Mouse (Mus musculus) layer of hippocampus, postnatal 10 days (tissue): ENCODE measurements around the gene Daxx. TPM values are rescaled to one million over a fixed set of nuclear protein-coding genes. Genes with fewer than 3 reads are reported as not detected.
"Not testable (repeated sequence)": the region's sequence is repeated elsewhere in the genome, so short reads cannot be mapped to it uniquely, and the experiment has no call there.

ENCODE experiments used
- DNase-seq, 2 experiments: peaks; one replicate each; pipeline ENCODE4 v3.0.0; 2021; ENCODE audit warnings: low spot score in 2 of 2
- total RNA-seq, 2 experiments: library from RNA; stranded (reverse); gene quantifications; 2 replicates each; pipeline ENCODE4 v1.2.3; 2021

Gene Daxx
- total RNA-seq, 2 experiments from 2014 or later: 23.9 to 29.6 TPM

DNA sequence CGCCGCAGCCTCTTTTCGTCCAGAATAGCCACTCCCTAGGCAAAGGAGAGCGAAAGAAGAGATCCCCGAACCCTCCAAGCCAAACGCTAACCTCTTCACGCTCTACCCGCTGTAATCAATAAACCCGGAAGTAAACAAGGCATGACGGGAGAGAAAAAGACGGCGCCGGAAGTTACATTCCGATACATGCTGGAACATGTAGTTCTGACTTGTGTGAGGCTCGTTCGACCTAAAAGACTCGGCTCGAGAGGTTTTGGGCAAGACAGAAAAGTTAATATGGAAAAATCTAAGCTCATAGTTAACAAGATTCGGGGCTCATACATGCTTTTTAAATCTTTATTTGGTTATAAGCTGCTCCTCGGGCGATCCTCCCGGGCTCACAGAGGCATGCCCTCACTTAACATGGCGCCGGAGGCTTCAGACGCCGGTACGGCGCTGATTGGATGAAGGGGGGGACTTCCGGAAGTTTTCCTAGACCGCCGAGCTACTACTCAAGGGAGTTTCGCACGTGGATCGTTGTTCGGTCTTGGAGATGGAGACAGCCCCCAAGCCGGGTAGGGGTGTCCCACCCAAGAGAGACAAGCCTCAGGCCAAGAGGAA, 31.1 kb downstream of the Daxx start, which contains the start of the genes Pfdn6 and Wdr46:
TSS of gene Pfdn6 (minus strand) at position 138 of the 600 bp plus-strand sequence.
TSS of gene Wdr46 (plus strand) at position 455 of the 600 bp plus-strand sequence.
- peak; percentile 82 to 86 for DNase-seq

DNA sequence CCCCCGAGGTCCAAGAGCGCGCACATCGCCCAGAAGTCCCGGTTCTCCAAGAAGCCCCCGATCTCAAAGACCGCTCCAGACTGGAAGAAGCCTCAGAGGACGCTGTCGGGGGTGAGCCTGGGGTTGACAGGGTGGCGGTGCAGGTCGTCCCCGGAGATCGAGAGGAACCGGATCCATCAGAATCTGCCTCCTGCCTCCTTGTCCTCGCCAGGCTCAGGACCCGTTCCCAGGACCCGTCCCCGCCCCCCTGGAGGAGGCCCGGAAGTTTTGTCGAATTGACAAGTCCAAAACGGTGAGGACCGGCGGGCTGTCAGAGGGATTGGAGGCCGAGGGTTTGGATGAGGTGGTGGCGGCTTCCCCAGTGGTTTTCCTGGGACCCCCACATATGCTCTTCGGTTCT, 31.8 kb downstream of the Daxx start:
- no peak for DNase-seq

DNA sequence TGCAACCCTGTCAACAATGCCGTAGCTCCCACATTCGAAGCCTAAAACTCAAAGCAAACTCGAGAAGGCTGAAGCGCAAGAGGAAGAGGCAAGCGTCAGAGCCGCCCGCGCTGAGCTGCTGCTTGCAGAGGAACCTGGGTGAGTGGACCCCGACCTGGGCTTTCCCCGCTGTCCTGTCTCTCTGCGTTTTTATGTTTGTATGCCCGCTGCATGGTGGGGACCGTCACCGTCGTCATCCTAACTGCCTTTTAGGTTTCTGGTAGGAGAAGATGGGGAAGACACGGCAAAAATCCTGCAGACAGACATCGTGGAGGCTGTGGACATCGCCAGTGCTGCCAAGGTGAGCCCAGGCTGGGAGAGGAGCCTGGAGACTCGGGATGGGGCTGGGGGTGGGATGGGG, 32.2 kb downstream of the Daxx start:
- no peak for DNase-seq

DNA sequence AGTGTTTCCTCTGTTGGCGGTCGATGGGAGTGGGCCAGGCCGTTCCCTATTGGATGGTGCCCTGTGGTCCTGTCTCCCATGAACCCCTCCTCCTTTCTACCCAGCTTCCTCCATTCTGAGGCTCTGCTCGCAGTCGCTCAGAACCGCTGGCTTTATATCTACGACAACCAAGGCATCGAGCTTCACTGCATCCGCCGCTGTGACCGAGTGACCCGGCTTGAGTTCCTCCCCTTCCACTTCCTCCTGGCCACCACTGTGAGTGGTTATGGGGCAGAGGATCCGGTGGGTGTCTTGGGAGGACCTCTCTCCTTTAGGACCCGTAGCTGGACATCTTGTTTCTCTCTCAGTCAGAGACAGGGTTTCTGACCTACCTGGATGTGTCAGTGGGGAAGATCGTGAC, 34.2 kb downstream of the Daxx start:
- no peak for DNase-seq

DNA sequence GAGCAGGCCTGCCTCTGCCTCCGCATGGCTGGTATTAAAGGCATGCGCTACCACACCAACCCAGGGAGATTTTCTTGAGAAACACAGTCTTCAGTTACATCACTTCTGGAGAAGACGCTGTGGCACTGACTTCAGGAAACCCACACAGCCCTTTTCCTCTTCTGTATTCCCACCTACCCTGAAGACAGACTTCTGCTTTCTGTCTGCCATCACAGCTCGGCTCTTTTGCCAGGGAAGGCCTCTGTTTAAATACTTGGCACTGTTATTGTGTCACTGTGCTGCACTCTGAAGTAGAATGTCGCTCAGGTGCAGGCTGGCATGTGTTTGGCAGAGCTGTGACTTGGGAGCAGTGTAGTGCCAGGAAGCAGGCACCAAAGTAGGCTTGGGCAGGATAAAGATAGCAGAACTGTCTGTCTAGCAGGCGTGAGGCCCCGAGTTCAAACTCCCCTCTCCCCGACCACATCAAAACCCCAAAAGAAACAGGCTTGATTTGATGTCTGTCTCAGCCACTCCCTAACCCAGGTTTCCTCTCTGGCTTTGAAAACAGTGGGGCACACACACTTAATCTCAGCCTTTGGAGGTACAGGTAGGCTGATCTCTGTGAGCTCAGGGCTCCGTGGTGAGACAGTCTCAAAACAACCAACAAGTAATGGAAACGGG, 38.3 kb downstream of the Daxx start:
- no peak for DNase-seq

DNA sequence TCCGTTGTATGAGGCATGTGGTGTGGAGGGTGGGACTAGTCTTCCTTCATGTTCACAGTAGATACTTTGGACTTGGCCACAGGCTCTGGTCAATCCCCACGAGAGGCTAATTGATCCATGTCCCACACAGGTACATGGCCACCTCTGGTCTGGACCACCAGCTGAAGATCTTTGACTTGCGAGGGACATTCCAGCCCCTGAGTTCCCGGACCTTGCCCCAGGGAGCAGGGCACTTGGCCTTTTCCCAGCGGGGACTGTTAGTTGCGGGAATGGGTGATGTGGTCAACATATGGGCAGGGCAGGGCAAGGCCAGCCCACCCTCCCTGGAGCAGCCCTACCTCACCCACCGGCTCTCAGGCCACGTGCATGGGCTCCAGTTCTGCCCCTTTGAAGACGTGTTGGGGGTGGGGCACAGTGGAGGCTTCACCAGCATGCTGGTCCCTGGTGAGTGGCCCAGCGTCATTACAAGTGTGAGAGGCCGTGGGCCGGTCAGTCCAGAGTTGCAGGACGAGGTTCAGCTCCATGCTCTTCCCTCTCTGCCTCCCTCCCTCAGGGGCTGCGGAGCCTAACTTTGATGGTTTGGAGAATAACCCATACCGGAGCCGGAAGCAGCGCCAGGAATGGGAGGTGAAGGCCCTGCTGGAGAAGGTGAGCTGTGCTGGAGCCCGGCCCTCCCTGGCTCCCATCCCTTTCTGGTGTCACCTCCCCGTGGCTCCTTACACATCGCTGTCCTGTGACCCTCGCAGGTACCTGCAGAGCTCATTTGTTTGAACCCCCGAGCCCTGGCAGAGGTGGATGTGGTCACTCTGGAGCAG, 39.1 kb downstream of the Daxx start:
- DNase-seq: no peak

DNA sequence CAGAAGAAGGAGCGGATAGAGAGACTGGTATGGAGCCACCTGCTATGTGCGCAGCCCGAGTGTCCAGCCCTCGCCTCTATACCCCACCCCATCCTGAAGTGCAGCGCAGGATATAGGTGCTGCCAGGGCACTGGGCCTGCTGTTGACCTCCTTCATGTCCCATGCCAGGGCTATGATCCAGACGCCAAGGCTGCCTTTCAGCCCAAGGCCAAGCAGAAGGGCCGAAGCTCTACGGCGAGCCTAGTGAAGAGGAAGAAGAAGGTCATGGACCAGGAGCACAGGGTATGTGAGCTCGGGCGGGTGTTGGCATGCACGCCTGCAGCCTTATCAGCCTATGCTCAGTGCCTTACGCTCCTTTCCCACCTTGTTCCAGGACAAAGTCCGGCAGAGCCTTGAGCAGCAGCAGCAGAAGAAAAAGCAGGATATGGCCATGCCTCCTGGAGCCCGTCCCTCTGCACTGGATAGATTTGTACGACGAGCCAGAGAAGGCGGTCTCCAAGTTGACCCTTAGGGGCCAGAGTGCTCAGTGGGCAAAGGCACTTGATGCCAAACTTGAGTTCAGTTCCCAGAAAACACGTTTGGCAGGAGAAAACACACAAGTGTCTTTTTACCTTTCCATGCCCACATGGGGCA, 39.8 kb downstream of the Daxx start:
- no peak for DNase-seq

DNA sequence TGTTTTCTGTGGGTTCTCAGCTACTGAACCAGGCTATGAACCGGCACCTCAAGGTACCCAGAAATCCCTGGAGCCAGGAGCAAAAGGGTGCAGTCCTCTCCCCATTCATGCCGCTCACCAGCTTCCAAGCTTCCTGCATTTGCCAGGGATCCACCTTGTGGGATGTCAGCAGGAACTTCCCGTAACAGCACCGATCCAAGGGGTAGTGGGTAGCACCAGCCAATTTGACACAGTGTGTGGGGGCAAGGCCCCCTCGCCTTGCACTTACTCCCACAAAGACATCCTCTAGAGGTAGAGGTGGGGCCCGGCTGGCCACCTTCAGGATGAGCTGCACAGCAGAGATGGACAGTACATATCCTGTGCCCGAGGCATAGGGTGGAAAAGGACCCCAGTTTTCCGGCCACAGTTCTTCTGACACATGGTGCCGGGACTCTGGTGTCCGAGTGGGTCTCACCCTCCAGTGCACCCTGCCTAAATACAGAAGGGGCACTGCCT, 41.0 kb downstream of the Daxx start:
- no peak for DNase-seq

DNA sequence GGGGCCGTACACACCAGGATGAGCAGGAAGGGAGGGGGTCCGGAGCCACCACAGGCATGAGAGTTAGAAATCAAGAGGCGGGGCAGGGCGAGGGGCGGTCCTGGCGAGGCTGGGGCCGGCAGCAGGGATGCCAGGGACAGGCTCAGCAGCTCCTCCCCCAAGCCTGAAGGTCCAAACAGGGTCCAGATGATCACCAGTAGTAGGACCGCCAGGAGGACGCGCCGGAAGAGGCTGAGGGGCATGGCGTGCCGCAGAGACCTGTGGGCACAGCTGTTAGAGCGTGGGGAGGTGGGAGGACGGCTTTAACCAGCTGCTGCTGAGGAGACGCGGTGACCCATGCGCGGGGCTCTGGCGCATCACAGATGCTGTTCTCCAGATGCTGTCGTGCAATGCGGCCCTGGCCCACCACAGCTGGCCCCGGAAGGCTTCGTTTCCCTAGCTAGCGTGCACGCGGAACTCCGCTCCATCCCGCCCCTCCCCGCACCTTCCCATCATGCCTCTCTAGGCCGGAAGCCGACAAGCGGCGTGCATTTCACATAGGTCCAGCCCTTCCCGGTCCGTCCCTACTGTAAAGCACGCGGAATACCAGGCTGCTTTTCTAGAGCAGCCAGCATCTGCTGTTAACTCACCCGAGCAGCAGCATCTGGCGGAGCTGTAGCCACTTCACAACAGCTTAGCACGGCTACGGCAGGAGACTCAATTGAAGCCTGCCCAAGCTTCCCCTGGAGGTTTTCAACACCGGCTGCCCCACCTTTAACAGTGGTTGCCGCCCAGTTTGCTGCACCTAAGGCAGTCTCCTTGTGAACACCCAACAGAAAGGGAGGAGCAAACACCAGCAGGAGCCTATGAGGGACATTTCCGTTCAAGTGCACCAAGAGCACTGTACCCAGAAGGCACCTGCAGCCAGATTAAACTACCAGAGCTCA, 42.1 kb downstream of the Daxx start, which contains the start of gene B3galt4:
TSS of gene B3galt4 (minus strand) at position 468 of the 926 bp plus-strand sequence.
- peak; percentile 73 to 81 for DNase-seq

DNA sequence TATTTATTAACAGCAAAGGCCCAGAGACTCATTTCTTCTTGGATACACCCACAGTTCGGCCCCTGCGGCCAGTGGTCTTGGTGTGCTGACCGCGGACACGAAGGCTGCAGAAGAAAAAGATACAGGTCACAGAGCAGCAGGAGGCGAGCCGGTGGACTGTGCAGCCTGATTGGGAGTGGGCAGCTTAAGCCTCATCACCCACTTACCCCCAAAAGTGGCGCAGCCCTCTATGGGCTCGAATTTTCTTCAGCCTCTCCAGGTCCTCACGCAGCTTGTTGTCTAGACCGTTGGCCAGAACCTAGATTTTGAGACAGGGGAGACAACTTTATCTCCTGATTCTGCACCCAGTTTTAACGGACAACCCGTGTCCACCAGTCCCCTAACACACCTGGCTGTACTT, 42.8 kb downstream of the Daxx start:
- DNase-seq: not testable (repeated sequence)

DNA sequence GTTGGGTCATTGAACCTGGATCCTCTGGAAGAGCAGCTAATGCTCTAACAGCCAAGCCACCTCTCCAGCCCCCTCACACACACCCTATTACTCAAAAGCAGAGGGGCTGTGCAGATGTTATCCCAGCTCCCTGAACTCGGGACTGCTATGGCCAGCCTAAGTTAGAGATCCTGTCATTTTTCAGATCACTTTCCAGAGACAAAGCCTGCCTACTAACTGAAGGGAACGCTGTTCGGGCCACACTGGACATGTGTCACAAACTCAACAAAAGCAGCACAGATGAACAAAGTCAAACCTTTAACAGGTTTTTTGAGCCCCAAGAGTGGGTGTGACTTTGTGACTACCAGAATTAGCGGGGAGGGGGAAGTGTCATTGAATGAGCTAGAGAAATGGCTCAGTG, 43.7 kb downstream of the Daxx start:
- DNase-seq: no peak

DNA sequence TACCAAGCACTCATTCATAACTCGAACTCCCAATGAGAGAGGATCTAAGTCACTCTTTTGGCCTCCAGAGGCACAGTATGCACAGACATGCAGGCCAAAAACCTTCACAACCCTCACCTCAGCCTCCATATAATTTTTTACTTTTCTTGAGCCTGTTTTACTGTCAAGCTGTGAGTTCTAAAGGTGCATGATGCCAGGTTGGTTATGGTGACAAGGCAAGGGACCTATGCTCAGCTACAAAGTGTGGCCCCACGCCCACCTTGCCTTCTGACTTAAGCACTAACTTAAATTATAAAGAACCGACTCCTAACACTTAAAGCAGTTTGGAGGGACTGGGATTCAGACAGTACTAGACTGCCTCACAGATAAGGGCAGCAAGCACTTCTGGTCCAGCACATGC, 44.1 kb downstream of the Daxx start:
- no peak for DNase-seq

DNA sequence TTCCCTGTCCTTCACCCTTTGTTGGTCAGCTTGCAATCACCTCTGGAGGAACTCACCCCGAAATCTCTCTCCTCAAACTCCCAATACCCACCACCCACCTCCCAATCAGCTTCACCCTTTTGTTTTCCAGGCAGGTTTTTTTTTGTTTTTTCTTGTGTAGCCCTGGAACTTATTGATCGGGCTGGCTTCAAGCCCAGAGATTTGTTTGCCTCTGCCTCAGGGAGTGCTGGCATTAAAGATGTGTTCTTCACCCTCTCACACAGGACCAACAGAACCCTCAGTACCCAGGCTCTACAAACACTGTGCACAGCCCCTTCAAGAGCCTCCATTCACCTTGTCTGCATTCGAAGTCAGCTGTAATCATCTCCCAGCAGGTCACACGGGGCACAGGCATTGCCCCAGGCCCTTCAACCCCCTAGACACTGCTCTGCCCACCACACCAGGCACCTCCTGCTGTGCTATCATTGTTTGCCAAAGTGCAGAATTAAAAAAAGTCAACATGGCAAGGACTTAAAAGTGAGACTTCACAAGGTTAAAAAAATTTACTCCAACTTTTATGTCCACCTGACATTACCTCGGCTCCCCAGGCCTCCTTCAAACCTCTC, 44.8 kb downstream of the Daxx start:
- DNase-seq: no peak

DNA sequence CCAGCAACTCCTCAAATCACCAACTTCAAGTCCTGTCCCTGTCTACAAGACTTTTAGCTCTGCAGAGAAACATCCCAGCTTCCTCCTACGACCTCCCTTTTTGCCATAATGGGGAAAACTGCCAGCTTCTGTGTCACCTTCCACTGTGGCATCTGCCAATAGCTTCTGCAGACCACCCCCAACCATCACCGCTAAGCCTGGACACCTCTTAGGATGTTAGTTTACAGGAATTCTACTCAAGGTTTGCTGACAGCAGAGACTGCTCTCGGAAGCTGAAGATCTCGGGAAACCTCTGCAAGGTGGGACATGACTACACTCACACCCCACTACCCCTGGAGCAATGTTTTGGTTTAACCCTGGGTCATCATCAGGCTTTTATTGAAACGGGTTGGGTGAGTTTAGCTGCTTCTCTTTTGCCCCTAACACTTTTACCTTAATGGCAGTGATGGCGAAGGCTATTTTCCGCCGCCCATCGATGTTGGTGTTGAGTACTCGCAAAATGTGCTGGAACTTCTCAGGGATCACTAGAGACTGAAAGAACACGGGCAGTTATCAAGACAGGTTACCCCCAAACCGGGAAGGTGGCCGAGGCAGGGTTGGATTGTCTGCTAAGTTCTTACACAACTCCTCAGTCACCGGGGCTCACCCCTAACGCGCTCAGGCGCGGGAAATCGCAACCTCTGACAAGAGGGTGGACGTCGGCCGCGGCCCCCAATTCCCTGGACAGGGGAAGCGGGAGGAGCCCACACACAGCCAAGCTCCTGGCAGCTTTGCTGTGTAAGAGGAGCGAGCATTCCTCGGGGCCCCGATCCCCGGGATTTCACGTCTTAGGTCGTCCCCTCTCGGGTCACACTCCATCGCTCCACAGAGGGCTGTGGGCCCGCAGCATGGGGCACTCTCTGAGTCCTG, 45.7 kb downstream of the Daxx start:
- DNase-seq: no peak

DNA sequence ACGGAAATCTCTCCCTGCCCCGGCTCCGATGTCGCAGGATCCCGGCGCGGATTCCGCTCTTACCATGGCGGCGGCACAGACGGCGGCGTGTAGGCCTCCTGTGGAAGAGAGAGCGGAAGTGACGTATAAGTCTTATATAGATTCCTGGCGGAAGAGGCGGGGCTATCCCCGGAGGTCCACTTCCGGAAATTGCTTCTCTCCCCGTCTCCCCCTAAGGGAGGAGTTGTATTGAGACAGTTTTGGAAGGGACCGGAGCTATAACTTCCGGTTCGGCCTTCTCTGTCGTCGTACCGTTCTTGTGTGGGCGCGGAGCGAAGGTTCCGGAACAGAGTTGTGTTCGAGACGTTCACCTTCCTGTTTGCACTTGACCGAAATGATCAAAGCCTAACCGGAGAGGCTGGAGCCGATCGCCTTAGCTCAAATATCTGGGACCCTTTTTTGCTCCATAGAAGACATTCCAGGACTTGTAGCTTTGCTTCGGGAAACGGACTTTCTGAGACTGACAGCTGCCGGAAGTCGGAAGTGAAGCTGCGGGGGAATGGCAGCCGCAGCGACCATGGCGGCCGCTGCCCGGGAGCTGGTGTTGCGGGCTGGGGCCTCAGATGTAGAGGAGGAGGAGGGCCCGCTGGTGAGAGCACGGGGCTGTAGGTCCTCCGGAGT, 46.5 kb downstream of the Daxx start, which contains the start of the genes Vps52 and Rps18:
TSS of gene Vps52 (plus strand) at position 258 of the 660 bp plus-strand sequence.
TSS of gene Rps18 (minus strand) at position 447 of the 660 bp plus-strand sequence.
- DNase-seq: peak; percentile 96 to 98

DNA sequence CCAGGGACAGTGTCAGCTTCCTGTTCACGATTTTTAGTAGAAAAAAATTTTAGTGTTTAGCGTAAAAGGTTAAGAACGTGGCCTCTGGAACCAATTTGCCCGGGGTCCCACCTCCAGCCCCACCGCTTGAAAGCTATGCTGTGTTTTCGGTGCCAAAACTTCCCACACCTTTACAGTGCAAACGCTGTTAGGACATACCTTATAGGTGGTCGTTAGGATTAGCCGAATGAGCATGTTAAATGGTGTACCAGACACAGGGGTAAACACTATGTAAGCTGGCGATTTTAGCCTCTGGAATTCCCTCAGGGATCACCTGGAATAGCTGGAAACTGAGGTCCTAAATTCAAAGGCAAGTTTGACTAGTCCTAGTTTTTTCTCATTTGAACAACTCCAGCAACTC, 47.1 kb downstream of the Daxx start:
- DNase-seq: no peak

DNA sequence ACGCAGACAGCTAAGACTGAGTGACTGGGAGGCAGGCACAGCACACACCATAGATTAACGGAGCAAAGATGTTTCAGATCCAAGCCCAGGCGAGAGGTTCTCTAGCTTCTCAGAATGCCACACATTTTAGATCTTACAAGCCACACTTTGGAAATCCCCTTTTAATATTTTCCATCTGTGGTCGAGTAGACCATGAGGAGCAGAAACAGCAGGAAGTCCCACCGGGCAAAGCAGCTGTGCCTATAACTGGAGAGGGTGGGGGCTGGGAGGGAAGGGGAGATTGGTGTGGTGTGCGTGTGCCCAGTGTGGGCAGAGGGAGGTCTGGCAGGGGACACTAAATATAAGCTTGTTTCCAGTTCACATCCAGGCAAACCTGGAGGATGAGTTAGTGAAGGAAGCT, 48.3 kb downstream of the Daxx start:
- DNase-seq: no peak

DNA sequence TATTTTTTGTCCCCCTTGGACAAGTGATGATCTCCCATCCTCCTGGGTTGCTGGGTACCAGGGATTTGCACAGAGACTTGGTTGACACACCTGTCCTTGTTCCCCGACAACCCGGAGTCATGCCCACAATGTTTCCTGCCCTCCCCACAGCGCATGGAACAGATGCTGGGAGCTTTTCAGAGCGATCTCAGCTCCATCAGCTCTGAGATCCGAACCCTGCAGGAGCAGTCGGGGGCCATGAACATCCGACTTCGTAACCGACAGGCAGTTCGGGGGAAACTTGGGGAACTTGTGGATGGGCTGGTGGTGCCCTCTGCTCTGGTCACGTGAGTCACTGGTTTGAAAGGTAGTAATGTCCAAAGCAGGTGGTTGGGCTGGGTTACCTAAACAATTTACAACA, 49.2 kb downstream of the Daxx start:
- no peak for DNase-seq
